Mouse (Mus musculus): ENCODE measurements around the gene Trappc2l.

DNA sequence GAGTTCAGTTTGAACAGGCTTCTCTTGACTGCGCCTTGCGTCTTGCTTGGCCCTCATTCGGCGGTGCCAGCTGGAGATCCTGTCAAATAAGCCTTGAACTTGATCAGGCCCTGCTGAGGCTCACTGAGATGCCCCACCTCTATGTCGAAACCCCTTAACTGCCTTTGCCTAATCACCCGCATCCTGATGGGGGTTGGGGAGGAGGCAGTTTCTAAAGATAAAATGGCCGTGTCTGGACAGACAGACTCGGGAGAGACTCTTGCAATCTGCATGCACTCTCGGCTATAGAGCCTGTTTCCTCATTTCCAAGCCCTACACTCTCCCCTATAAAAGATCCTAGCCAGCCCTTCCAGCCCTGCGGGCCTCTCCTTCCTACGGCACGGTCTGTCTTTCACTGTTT lies 18.2 kb upstream of the Trappc2l start:
- TF ChIP-seq MAX (IDR thresholded peaks at IDR 0.05; ENCODE audit: low read depth) (no peak), POLR2A (IDR thresholded peaks at IDR 0.05; ENCODE audit: insufficient read length, low read depth) (no peak), TCF12 (IDR thresholded peaks at IDR 0.05; ENCODE audit: insufficient read depth, poor library complexity, severe bottlenecking) (no peak), POLR2AphosphoS2 (IDR thresholded peaks at IDR 0.05; ENCODE audit: insufficient read length, low read depth) (no peak), SRF (IDR thresholded peaks at IDR 0.05; ENCODE audit: control insufficient read depth, insufficient read length, low read depth) (no peak), USF1 (IDR thresholded peaks at IDR 0.05; ENCODE audit: low read depth) (no peak), E2F4 (IDR thresholded peaks at IDR 0.05; ENCODE audit: insufficient read depth) (no peak), MYOD1 (IDR thresholded peaks at IDR 0.05; ENCODE audit: control insufficient read depth in 1 of 3, insufficient read length in 2 of 3, low read depth in 2 of 3) (no peak), CEBPB (IDR thresholded peaks at IDR 0.05; ENCODE audit: insufficient read depth, poor library complexity, severe bottlenecking) (no peak)

Measured in myocyte (in vitro differentiated cells).